Mouse (Mus musculus): ENCODE measurements around the gene Pnrc1. TPM values are rescaled to one million over a fixed set of nuclear protein-coding genes. Genes with fewer than 3 reads are reported as not detected.

The Pnrc1 gene
- polyA plus RNA-seq, 1 experiment from 2014 or later = 95.0 TPM

- DNase-seq (ENCODE audit: low spot score, missing footprints) = no peak
- Histone ChIP-seq H3K4me1 (ENCODE audit: control insufficient read depth, insufficient read depth, low read length) (no peaks in the 10 kb centered on the region), H3K27ac (ENCODE audit: low read depth, low read length) (no peak overlapping the region), H3K9ac (ENCODE audit: low read length) (no peak overlapping the region), H3K9me3 (ENCODE audit: control insufficient read depth, low read length) (no peaks in the 10 kb centered on the region), H3K4me3 (ENCODE audit: low read depth, low read length) (no peak overlapping the region), H3K4me2 (no peak overlapping the region), H3K27me3 (ENCODE audit: control insufficient read depth, insufficient read depth, low read length) (no peaks in the 10 kb centered on the region), H3K36me3 (ENCODE audit: control insufficient read depth, insufficient read depth, low read length) (no peaks in the 10 kb centered on the region)
- ATAC-seq (ENCODE audit: low FRiP score) = no peak
- 91% methylated on average over 18 of the region's 18 CpGs for WGBS
Observed at GRCm38 (mm10) chr4:33230881-33231280, 59.1 kb downstream of the Pnrc1 start.

GRCm38 (mm10) chr4:33229639-33230038 lies 60.3 kb downstream of the Pnrc1 start:
- Histone ChIP-seq H3K27ac (ENCODE audit: low read depth, low read length) (no peak overlapping the region), H3K4me2 (no peak overlapping the region), H3K4me3 (ENCODE audit: low read depth, low read length) (no peak overlapping the region), H3K9ac (ENCODE audit: low read length) (no peak overlapping the region), H3K9me3 (ENCODE audit: control insufficient read depth, low read length) (no peaks in the 10 kb centered on the region), H3K27me3 (ENCODE audit: control insufficient read depth, insufficient read depth, low read length) (no peaks in the 10 kb centered on the region), H3K4me1 (ENCODE audit: control insufficient read depth, insufficient read depth, low read length) (no peaks in the 10 kb centered on the region), H3K36me3 (ENCODE audit: control insufficient read depth, insufficient read depth, low read length) (no peaks in the 10 kb centered on the region)
- ATAC-seq (ENCODE audit: low FRiP score) = no peak
- WGBS = 83% methylated on average over 4 of the region's 4 CpGs
- DNase-seq (ENCODE audit: low spot score, missing footprints) = no peak

GRCm38 (mm10) chr4:33227164-33227563 lies 62.8 kb downstream of the Pnrc1 start:
- ATAC-seq (ENCODE audit: low FRiP score) (no peak), DNase-seq (ENCODE audit: low spot score, missing footprints) (no peak)
- no peaks in the 10 kb centered on the region for H3K36me3 ChIP-seq (ENCODE audit: control insufficient read depth, insufficient read depth, low read length)
- no peaks in the 10 kb centered on the region for H3K27me3 ChIP-seq (ENCODE audit: control insufficient read depth, insufficient read depth, low read length)
- H3K4me1 ChIP-seq (ENCODE audit: control insufficient read depth, insufficient read depth, low read length) = no peaks in the 10 kb centered on the region
- H3K27ac ChIP-seq (ENCODE audit: low read depth, low read length) = no peak overlapping the region
- no peaks in the 10 kb centered on the region for H3K9me3 ChIP-seq (ENCODE audit: control insufficient read depth, low read length)
- no peak overlapping the region for H3K4me2 ChIP-seq
- H3K9ac ChIP-seq (ENCODE audit: low read length) = no peak overlapping the region
- H3K4me3 ChIP-seq (ENCODE audit: low read depth, low read length) = no peak overlapping the region
- 89% methylated on average over 7 of the region's 7 CpGs for WGBS

GRCm38 (mm10) chr4:33224003-33224675 lies 65.8 kb downstream of the Pnrc1 start:
- Histone ChIP-seq H3K9ac (ENCODE audit: low read length) (no peak overlapping the region), H3K4me2 (no peak overlapping the region), H3K36me3 (ENCODE audit: control insufficient read depth, insufficient read depth, low read length) (no peaks in the 10 kb centered on the region), H3K27me3 (ENCODE audit: control insufficient read depth, insufficient read depth, low read length) (no peaks in the 10 kb centered on the region), H3K9me3 (ENCODE audit: control insufficient read depth, low read length) (no peaks in the 10 kb centered on the region), H3K4me3 (ENCODE audit: low read depth, low read length) (no peak overlapping the region), H3K4me1 (ENCODE audit: control insufficient read depth, insufficient read depth, low read length) (no peaks in the 10 kb centered on the region), H3K27ac (ENCODE audit: low read depth, low read length) (no peak overlapping the region)
- WGBS = 79% methylated on average over 7 of the region's 7 CpGs
- ATAC-seq (ENCODE audit: low FRiP score) (no peak), DNase-seq (ENCODE audit: low spot score, missing footprints) (no peak)

GRCm38 (mm10) chr4:33221847-33222246 lies 68.1 kb downstream of the Pnrc1 start:
- Histone ChIP-seq H3K4me3 (ENCODE audit: low read depth, low read length) (no peak overlapping the region), H3K4me2 (no peak overlapping the region), H3K36me3 (ENCODE audit: control insufficient read depth, insufficient read depth, low read length) (no peaks in the 10 kb centered on the region), H3K27ac (ENCODE audit: low read depth, low read length) (no peak overlapping the region), H3K4me1 (ENCODE audit: control insufficient read depth, insufficient read depth, low read length) (no peaks in the 10 kb centered on the region), H3K9ac (ENCODE audit: low read length) (no peak overlapping the region), H3K27me3 (ENCODE audit: control insufficient read depth, insufficient read depth, low read length) (no peaks in the 10 kb centered on the region), H3K9me3 (ENCODE audit: control insufficient read depth, low read length) (no peaks in the 10 kb centered on the region)
- WGBS = 65% methylated on average over 1 of the region's 1 CpGs
- DNase-seq (ENCODE audit: low spot score, missing footprints) (no peak), ATAC-seq (ENCODE audit: low FRiP score) (no peak)

- no peak within 1 kb of the TSS for H3K27ac ChIP-seq (ENCODE audit: low read depth, low read length)
- H3K4me1 ChIP-seq (ENCODE audit: control insufficient read depth, insufficient read depth, low read length) = peaks cover 9% of the 10 kb centered on the region
- H3K4me3 ChIP-seq (ENCODE audit: low read depth, low read length) = peak within 1 kb of the TSS; percentile 71
- H3K4me2 ChIP-seq = peak within 1 kb of the TSS; percentile 100
- H3K27me3 ChIP-seq (ENCODE audit: control insufficient read depth, insufficient read depth, low read length) = no peaks in the 10 kb centered on the region
- H3K9ac ChIP-seq (ENCODE audit: low read length) = peak within 1 kb of the TSS; percentile 77
- no peaks in the 10 kb centered on the region for H3K36me3 ChIP-seq (ENCODE audit: control insufficient read depth, insufficient read depth, low read length)
- 4% methylated on average over 65 of the region's 65 CpGs for WGBS
- peak; percentile 97 for DNase-seq (ENCODE audit: low spot score, missing footprints)
- ATAC-seq (ENCODE audit: low FRiP score) = peak; percentile 86
- H3K9me3 ChIP-seq (ENCODE audit: control insufficient read depth, low read length) = no peaks in the 10 kb centered on the region
Observed at GRCm38 (mm10) chr4:33208881-33209841, 80.8 kb downstream of the Pnrc1 start, which contains the start of gene Srsf12. TSS of gene Srsf12 (plus strand) at chr4:33208991.

- 80% methylated on average over 2 of the region's 2 CpGs for WGBS
- no peaks in the 10 kb centered on the region for H3K9me3 ChIP-seq (ENCODE audit: control insufficient read depth, low read length)
- H3K27me3 ChIP-seq (ENCODE audit: control insufficient read depth, insufficient read depth, low read length) = no peaks in the 10 kb centered on the region
- H3K4me2 ChIP-seq = no peak overlapping the region
- DNase-seq (ENCODE audit: low spot score, missing footprints) (no peak), ATAC-seq (ENCODE audit: low FRiP score) (no peak)
- peaks cover 9% of the 10 kb centered on the region for H3K4me1 ChIP-seq (ENCODE audit: control insufficient read depth, insufficient read depth, low read length)
- no peaks in the 10 kb centered on the region for H3K36me3 ChIP-seq (ENCODE audit: control insufficient read depth, insufficient read depth, low read length)
- H3K4me3 ChIP-seq (ENCODE audit: low read depth, low read length) = no peak overlapping the region
- no peak overlapping the region for H3K9ac ChIP-seq (ENCODE audit: low read length)
- no peak overlapping the region for H3K27ac ChIP-seq (ENCODE audit: low read depth, low read length)
Observed at GRCm38 (mm10) chr4:33207551-33207950, 82.4 kb downstream of the Pnrc1 start.

- DNase-seq (ENCODE audit: low spot score, missing footprints) (peak; percentile 94), ATAC-seq (ENCODE audit: low FRiP score) (peak; percentile 60)
- WGBS = 4% methylated on average over 4 of the region's 4 CpGs
- Histone ChIP-seq H3K27me3 (ENCODE audit: control insufficient read depth, insufficient read depth, low read length) (no peaks in the 10 kb centered on the region), H3K9ac (ENCODE audit: low read length) (no peak overlapping the region), H3K4me2 (no peak overlapping the region), H3K4me3 (ENCODE audit: low read depth, low read length) (no peak overlapping the region), H3K9me3 (ENCODE audit: control insufficient read depth, low read length) (no peaks in the 10 kb centered on the region), H3K4me1 (ENCODE audit: control insufficient read depth, insufficient read depth, low read length) (peaks cover 7% of the 10 kb centered on the region), H3K36me3 (ENCODE audit: control insufficient read depth, insufficient read depth, low read length) (no peaks in the 10 kb centered on the region), H3K27ac (ENCODE audit: low read depth, low read length) (no peak overlapping the region)
Observed at GRCm38 (mm10) chr4:33204682-33205081, 85.3 kb downstream of the Pnrc1 start.

- Histone ChIP-seq H3K27me3 (ENCODE audit: control insufficient read depth, insufficient read depth, low read length) (no peaks in the 10 kb centered on the region), H3K27ac (ENCODE audit: low read depth, low read length) (no peak overlapping the region), H3K4me2 (no peak overlapping the region), H3K36me3 (ENCODE audit: control insufficient read depth, insufficient read depth, low read length) (no peaks in the 10 kb centered on the region), H3K9me3 (ENCODE audit: control insufficient read depth, low read length) (no peaks in the 10 kb centered on the region), H3K9ac (ENCODE audit: low read length) (no peak overlapping the region), H3K4me1 (ENCODE audit: control insufficient read depth, insufficient read depth, low read length) (no peaks in the 10 kb centered on the region), H3K4me3 (ENCODE audit: low read depth, low read length) (no peak overlapping the region)
- WGBS = 0% methylated on average over 2 of the region's 2 CpGs
- DNase-seq (ENCODE audit: low spot score, missing footprints) (no peak), ATAC-seq (ENCODE audit: low FRiP score) (peak; percentile 73)
Observed at GRCm38 (mm10) chr4:33198117-33198516, 91.8 kb downstream of the Pnrc1 start.

All from midbrain, embryonic 11.5 days (tissue).